Mouse (Mus musculus) kidney, adult 18-20 months (tissue): ENCODE results near the gene Magee2.
"Not testable (repeated sequence)": the region's sequence is repeated elsewhere in the genome, so short reads cannot be mapped to it uniquely, and the experiment has no call there.

Experiments
- DNase-seq: peaks from one replicate; pipeline ENCODE4 v3.0.0; 2021

Gene Magee2

GRCm38 (mm10) chrX:104856751-104857341 lies at the start of gene Magee2:
Gene Magee2, minus strand, starts transcription at chrX:104857267.
- no peak for DNase-seq

GRCm38 (mm10) chrX:104853610-104854009 lies 3.5 kb downstream of the Magee2 start:
- DNase-seq = no peak

- DNase-seq = not testable (repeated sequence)
Measured at GRCm38 (mm10) chrX:104817583-104817982, 39.5 kb downstream of the Magee2 start.

GRCm38 (mm10) chrX:104816987-104817386 lies 40.1 kb downstream of the Magee2 start:
- not testable (repeated sequence) for DNase-seq

- not testable (repeated sequence) for DNase-seq
Measured at GRCm38 (mm10) chrX:104813704-104814103, 43.4 kb downstream of the Magee2 start.
